Mouse (Mus musculus): Measurements from ENCODE around the gene Pla2g4c. TPM values are rescaled to one million over a fixed set of nuclear protein-coding genes. Genes with fewer than 3 reads are reported as not detected.
"Not testable (repeated sequence)": the region's sequence is repeated elsewhere in the genome, so short reads cannot be mapped to it uniquely, and the experiment has no call there.

Pla2g4c gene
- polyA plus RNA-seq (2014; fragmentation: Nextera tagmentation; extraction: Ambion mirVana): 1.6 and 1.7 TPM in 2 replicates

DNA sequence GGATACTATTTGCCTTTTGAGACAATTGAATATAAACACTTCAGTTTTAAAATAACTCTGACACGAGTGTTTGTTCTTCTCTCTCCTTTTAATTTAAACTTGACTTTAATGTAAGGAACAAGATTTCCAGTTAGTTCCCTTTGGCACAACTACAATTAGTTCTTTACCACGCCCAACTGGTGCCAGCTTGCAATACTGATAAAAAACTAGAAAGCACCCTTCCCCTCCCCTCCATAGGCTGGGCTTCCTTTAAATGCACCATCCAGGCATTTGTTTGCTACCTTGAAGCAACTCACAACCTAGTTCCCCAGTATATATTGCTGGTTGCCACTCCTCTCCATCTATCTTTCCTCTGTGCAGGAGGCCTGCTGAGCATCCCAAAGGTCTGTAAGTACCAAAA lies at the start of gene Pla2g4c:
Gene Pla2g4c (plus strand): TSS at position 340 of the 400 bp plus-strand sequence.
- Histone ChIP-seq H3K4me3 (ENCODE audit: low read depth, low read length) (no peak within 1 kb of the TSS), H3K27ac (ENCODE audit: low read depth, low read length) (no peak within 1 kb of the TSS), H3K9ac (ENCODE audit: low read depth, low read length) (no peak within 1 kb of the TSS), H3K36me3 (ENCODE audit: control insufficient read depth, insufficient read depth, low read length) (no peaks in the 10 kb centered on the region), H3K27me3 (ENCODE audit: control insufficient read depth, insufficient read depth, low read length) (no peaks in the 10 kb centered on the region), H3K4me2 (replicated peaks; ENCODE audit: low read depth, low read length) (no peak within 1 kb of the TSS), H3K4me1 (replicated peaks; ENCODE audit: control insufficient read depth, insufficient read depth, low read length) (no peaks in the 10 kb centered on the region), H3K9me3 (ENCODE audit: control insufficient read depth, low read length) (no peaks in the 10 kb centered on the region)
- 91% methylated on average over 2 of the region's 2 CpGs for WGBS
- DNase-seq (ENCODE audit: low spot score) (no peak), ATAC-seq (ENCODE audit: low FRiP score) (no peak)

- H3K4me3 ChIP-seq (ENCODE audit: low read depth, low read length): peak within 1 kb of the TSS; percentile 51
- H3K9ac ChIP-seq (ENCODE audit: low read depth, low read length): peak within 1 kb of the TSS; percentile 66
- WGBS: 95% methylated on average over 16 of the region's 16 CpGs
- peak within 1 kb of the TSS; percentile 49 for H3K4me2 ChIP-seq (replicated peaks; ENCODE audit: low read depth, low read length)
- ATAC-seq (ENCODE audit: low FRiP score) (no peak), DNase-seq (ENCODE audit: low spot score) (no peak)
- no peaks in the 10 kb centered on the region for H3K4me1 ChIP-seq (replicated peaks; ENCODE audit: control insufficient read depth, insufficient read depth, low read length)
- H3K36me3 ChIP-seq (ENCODE audit: control insufficient read depth, insufficient read depth, low read length): peaks cover 3% of the 10 kb centered on the region; the same call in 1 of the 2 replicates
- no peaks in the 10 kb centered on the region for H3K27me3 ChIP-seq (ENCODE audit: control insufficient read depth, insufficient read depth, low read length)
- peak within 1 kb of the TSS; percentile 72; the same call in 1 of the 2 replicates for H3K27ac ChIP-seq (ENCODE audit: low read depth, low read length)
- no peaks in the 10 kb centered on the region for H3K9me3 ChIP-seq (ENCODE audit: control insufficient read depth, low read length)
These were observed 47.4 kb upstream of the Pla2g4c start, which contains the start of gene Lig1 for GRCm38 (mm10) chr7:13277081-13277480. TSS of gene Lig1 (plus strand) at chr7:13277283.

DNA sequence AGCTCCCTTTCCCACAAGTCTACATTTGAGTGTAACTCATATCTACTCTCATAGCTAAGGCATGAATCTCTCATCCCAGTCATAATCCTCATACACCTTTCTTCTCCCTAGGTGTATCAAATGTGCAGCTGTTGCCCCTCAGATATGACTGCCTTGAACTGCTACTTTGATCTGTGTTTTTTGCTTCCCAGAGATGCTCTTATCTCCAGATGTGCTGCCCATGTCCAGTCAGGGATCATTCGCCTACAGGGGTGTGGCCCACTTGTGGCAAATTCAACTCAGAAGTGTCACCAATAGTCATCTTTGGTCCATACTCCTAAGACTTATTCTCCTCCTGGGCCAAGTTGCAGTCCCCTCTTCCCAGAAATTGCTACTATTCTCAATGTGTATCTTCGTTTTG lies 46.6 kb upstream of the Pla2g4c start:
- Histone ChIP-seq H3K4me1 (replicated peaks; ENCODE audit: control insufficient read depth, insufficient read depth, low read length) (no peaks in the 10 kb centered on the region), H3K9me3 (ENCODE audit: control insufficient read depth, low read length) (no peaks in the 10 kb centered on the region), H3K36me3 (ENCODE audit: control insufficient read depth, insufficient read depth, low read length) (peaks cover 3% of the 10 kb centered on the region; the same call in 1 of the 2 replicates), H3K27me3 (ENCODE audit: control insufficient read depth, insufficient read depth, low read length) (no peaks in the 10 kb centered on the region), H3K27ac (ENCODE audit: low read depth, low read length) (peak overlapping the region; percentile 72; the same call in 1 of the 2 replicates), H3K4me3 (ENCODE audit: low read depth, low read length) (peak overlapping the region; percentile 51), H3K9ac (ENCODE audit: low read depth, low read length) (peak overlapping the region; percentile 66), H3K4me2 (replicated peaks; ENCODE audit: low read depth, low read length) (peak overlapping the region; percentile 49)
- no peak for DNase-seq (ENCODE audit: low spot score)
- WGBS: 29% methylated on average over 2 of the region's 2 CpGs
- no peak; the same call in none of the 2 replicates for ATAC-seq (ENCODE audit: low FRiP score)

- peak within 1 kb of the TSS; percentile 66 for H3K9ac ChIP-seq (ENCODE audit: low read depth, low read length)
- H3K4me3 ChIP-seq (ENCODE audit: low read depth, low read length): peak within 1 kb of the TSS; percentile 51
- peak within 1 kb of the TSS; percentile 72 for H3K27ac ChIP-seq (ENCODE audit: low read depth, low read length)
- H3K9me3 ChIP-seq (ENCODE audit: control insufficient read depth, low read length): no peaks in the 10 kb centered on the region
- under 1% methylated on average over 37 of the region's 39 CpGs for WGBS
- H3K4me2 ChIP-seq (replicated peaks; ENCODE audit: low read depth, low read length): peak within 1 kb of the TSS; percentile 49
- no peaks in the 10 kb centered on the region for H3K27me3 ChIP-seq (ENCODE audit: control insufficient read depth, insufficient read depth, low read length)
- peak; percentile 95 for DNase-seq (ENCODE audit: low spot score)
- H3K4me1 ChIP-seq (replicated peaks; ENCODE audit: control insufficient read depth, insufficient read depth, low read length): no peaks in the 10 kb centered on the region
- peak; percentile 98 for ATAC-seq (ENCODE audit: low FRiP score)
- peaks cover 3% of the 10 kb centered on the region; the same call in 1 of the 2 replicates for H3K36me3 ChIP-seq (ENCODE audit: control insufficient read depth, insufficient read depth, low read length)
These were observed 46.1 kb upstream of the Pla2g4c start, which contains the start of gene Zswim9 for GRCm38 (mm10) chr7:13278308-13278891. TSS of gene Zswim9 (minus strand) at chr7:13278721.

DNA sequence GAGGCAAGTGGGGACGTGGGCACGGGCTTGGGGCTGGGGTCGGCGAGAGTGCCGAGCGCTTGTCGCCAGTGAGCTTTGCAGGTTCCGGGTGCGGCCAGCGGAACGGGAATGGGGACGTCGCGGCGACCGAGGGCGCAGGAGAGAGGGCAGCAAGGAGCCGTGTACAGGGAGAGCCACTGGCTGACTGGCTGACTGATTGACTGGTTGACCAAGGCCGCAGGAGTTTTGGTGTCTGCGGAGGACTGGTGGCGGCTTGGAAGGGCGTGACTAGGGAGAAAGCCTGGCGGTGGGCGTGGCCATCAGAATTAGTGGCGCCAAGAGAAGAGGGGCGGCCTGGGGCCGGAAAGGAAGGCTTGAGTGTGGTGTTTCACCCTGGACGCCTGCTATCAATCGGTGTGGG lies 45.5 kb upstream of the Pla2g4c start:
- WGBS: 1% methylated on average over 9 of the region's 29 CpGs
- H3K4me1 ChIP-seq (replicated peaks; ENCODE audit: control insufficient read depth, insufficient read depth, low read length); H3K27ac ChIP-seq (ENCODE audit: low read depth, low read length); H3K36me3 ChIP-seq (ENCODE audit: control insufficient read depth, insufficient read depth, low read length); H3K9me3 ChIP-seq (ENCODE audit: control insufficient read depth, low read length); H3K27me3 ChIP-seq (ENCODE audit: control insufficient read depth, insufficient read depth, low read length); H3K9ac ChIP-seq (ENCODE audit: low read depth, low read length): not testable (repeated sequence)
- H3K4me2 ChIP-seq (replicated peaks; ENCODE audit: low read depth, low read length): peak overlapping the region; percentile 21; the same call in 1 of the 2 replicates
- H3K4me3 ChIP-seq (ENCODE audit: low read depth, low read length): peak overlapping the region; percentile 51
- ATAC-seq (ENCODE audit: low FRiP score) (peak; percentile 69), DNase-seq (ENCODE audit: low spot score) (peak; percentile 12)

DNA sequence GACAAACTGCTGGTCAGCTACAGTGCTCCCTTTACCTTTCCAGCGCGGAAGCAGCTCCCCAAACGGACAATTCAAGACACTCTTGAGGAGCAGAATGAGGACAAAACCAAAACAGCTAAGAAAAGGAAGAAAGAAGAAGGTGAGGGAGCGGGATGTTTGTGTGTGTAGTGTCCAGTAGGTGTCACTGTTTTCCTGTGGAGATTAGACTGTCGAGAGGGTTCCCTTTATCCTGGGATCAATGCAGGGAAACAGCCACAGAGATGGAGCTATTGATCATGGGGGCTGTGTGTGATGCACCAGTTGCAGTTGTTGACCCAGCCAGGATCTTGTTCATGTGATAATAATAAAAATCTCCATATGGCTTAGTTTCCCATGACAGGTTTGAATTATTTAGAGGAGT lies 35.8 kb upstream of the Pla2g4c start:
- H3K27me3 ChIP-seq (ENCODE audit: control insufficient read depth, insufficient read depth, low read length): no peaks in the 10 kb centered on the region
- DNase-seq (ENCODE audit: low spot score) (peak; percentile 52), ATAC-seq (ENCODE audit: low FRiP score) (peak; percentile 63)
- H3K4me1 ChIP-seq (replicated peaks; ENCODE audit: control insufficient read depth, insufficient read depth, low read length): no peaks in the 10 kb centered on the region
- 55% methylated on average over 5 of the region's 5 CpGs for WGBS
- H3K4me2 ChIP-seq (replicated peaks; ENCODE audit: low read depth, low read length): no peak overlapping the region
- no peaks in the 10 kb centered on the region for H3K9me3 ChIP-seq (ENCODE audit: control insufficient read depth, low read length)
- H3K9ac ChIP-seq (ENCODE audit: low read depth, low read length): no peak overlapping the region
- peaks cover 2% of the 10 kb centered on the region; the same call in 1 of the 2 replicates for H3K36me3 ChIP-seq (ENCODE audit: control insufficient read depth, insufficient read depth, low read length)
- H3K4me3 ChIP-seq (ENCODE audit: low read depth, low read length): no peak overlapping the region
- H3K27ac ChIP-seq (ENCODE audit: low read depth, low read length): no peak overlapping the region

DNA sequence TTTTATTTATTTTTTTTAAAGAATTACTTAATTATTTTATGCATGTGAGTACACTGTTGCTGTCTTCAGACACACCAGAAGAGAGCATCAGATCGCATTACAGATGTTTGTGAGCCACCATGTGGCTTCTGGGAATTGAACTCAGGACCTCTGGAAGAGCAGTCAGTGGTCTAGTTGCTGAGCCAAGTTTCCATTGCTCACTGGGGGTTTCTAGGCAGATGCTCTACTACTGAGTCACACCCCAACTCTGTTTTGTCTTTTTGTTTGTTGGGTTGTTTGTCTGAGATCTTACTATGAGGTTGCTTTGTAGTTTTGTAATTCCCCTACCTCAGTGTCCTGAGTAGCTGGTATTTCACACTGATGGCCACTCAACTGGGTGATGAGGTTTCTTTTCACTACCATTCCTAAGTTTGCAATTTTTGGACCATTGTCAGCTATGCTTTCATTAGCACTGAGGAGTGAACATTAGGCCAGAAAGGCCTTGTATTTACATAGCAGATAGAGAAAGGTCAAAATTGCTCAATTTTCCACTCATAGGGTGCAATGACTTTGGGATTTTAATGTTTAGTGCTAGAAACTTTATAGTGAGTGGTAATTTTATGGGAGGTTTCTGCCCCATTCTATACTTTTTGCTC lies 34.3 kb upstream of the Pla2g4c start:
- Histone ChIP-seq H3K27ac (ENCODE audit: low read depth, low read length) (no peak overlapping the region), H3K4me2 (replicated peaks; ENCODE audit: low read depth, low read length) (no peak overlapping the region), H3K4me3 (ENCODE audit: low read depth, low read length) (no peak overlapping the region), H3K9me3 (ENCODE audit: control insufficient read depth, low read length) (no peaks in the 10 kb centered on the region), H3K36me3 (ENCODE audit: control insufficient read depth, insufficient read depth, low read length) (peaks cover 2% of the 10 kb centered on the region; the same call in 1 of the 2 replicates), H3K9ac (ENCODE audit: low read depth, low read length) (no peak overlapping the region), H3K4me1 (replicated peaks; ENCODE audit: control insufficient read depth, insufficient read depth, low read length) (no peaks in the 10 kb centered on the region), H3K27me3 (ENCODE audit: control insufficient read depth, insufficient read depth, low read length) (no peaks in the 10 kb centered on the region)
- ATAC-seq (ENCODE audit: low FRiP score): no peak
- 83% methylated on average over 1 of the region's 1 CpGs for WGBS
- no peak for DNase-seq (ENCODE audit: low spot score)

- Histone ChIP-seq H3K9ac (ENCODE audit: low read depth, low read length) (no peak overlapping the region), H3K27me3 (ENCODE audit: control insufficient read depth, insufficient read depth, low read length) (no peaks in the 10 kb centered on the region), H3K27ac (ENCODE audit: low read depth, low read length) (no peak overlapping the region), H3K4me2 (replicated peaks; ENCODE audit: low read depth, low read length) (no peak overlapping the region), H3K9me3 (ENCODE audit: control insufficient read depth, low read length) (no peaks in the 10 kb centered on the region), H3K4me1 (replicated peaks; ENCODE audit: control insufficient read depth, insufficient read depth, low read length) (no peaks in the 10 kb centered on the region), H3K4me3 (ENCODE audit: low read depth, low read length) (no peak overlapping the region), H3K36me3 (ENCODE audit: control insufficient read depth, insufficient read depth, low read length) (peaks cover 2% of the 10 kb centered on the region; the same call in 1 of the 2 replicates)
- ATAC-seq (ENCODE audit: low FRiP score): no peak
- no peak for DNase-seq (ENCODE audit: low spot score)
- WGBS: 90% methylated on average over 2 of the region's 2 CpGs
These were observed 33.1 kb upstream of the Pla2g4c start for GRCm38 (mm10) chr7:13291370-13291769.
